Mouse (Mus musculus): ENCODE measurements around the gene Syt16. TPM values are rescaled to one million over a fixed set of nuclear protein-coding genes. Genes with fewer than 3 reads are reported as not detected.

The Syt16 gene
- polyA plus RNA-seq, 1 experiment from 2014 or later = 1.6 TPM

DNA sequence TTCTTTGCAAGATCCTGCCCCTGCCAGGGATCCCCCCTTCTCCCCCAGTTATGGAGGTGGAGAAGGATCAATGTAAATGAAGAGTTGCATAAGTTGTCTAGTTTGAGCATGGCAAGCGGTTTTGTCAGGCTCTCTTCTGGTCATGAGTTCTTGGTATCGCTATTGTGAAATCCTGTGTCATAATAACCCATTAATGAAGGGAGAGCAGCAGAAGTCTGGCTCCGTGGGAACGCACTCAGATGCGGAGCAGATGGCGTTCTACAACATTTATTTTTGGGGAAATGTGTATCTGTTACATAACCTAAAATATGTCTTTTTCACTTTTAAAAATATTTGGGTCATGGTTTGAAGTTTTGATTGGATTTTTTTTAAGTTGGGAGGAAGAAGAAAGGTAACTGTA, 304.1 kb downstream of the Syt16 start:
- no peak for ATAC-seq (ENCODE audit: insufficient read depth)
- 82% methylated on average over 6 of the region's 6 CpGs for WGBS
- Histone ChIP-seq H3K4me3 (ENCODE audit: low read depth, low read length) (no peak overlapping the region), H3K4me2 (no peak overlapping the region), H3K36me3 (ENCODE audit: insufficient read depth) (no peaks in the 10 kb centered on the region), H3K9ac (no peak overlapping the region), H3K4me1 (ENCODE audit: insufficient read depth) (no peaks in the 10 kb centered on the region), H3K27ac (ENCODE audit: low read depth) (no peak overlapping the region), H3K9me3 (ENCODE audit: low read depth, low read length) (no peaks in the 10 kb centered on the region), H3K27me3 (ENCODE audit: insufficient read depth, low read length) (no peaks in the 10 kb centered on the region)
- DNase-seq = no peak
- TF ChIP-seq CTCF (IDR thresholded peaks at IDR 0.05; ENCODE audit: low read depth) = no peak

DNA sequence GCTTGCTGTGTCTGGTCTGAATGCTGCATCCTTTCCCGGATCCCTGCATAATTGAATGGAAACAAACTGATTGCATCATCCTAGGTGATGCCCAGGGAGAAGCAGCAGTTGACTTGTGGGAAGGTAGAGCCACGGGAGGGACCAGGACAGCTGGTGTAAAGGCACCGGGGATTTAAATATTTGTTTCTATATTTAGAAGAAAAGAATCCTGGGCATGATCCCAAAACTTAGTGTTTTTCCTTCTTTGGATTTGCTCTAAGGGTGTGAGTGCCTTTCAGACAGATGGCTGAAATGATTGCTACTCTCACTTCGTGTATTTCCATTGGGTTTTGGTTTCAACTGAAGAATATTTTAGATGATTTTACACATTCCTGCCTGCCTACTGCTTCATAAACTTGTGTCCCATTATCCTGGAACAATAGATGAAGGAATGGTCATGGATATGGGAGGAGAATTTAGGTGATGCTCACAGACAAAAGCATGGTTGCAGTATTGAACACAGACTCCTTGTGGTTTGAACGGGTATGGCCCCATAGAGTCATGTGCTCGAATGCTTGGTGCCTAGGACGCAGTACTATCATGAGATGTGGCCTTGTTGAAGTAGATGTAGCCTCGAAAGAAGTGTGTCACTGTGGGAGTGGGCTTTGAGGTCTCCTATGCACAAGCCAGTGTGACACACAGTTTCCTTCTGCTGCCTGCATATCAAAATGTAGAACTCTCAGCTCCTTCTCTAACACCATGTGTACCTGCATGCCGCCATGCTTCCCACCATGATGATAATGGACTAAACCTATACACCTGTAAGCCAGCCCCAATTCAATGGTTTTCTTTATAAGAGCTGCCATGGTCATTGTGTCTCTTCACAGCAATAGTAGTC, 306.2 kb downstream of the Syt16 start:
- Histone ChIP-seq H3K27me3 (ENCODE audit: insufficient read depth, low read length) (no peaks in the 10 kb centered on the region), H3K4me1 (ENCODE audit: insufficient read depth) (no peaks in the 10 kb centered on the region), H3K36me3 (ENCODE audit: insufficient read depth) (no peaks in the 10 kb centered on the region), H3K9ac (no peak overlapping the region), H3K4me2 (no peak overlapping the region), H3K27ac (ENCODE audit: low read depth) (no peak overlapping the region), H3K9me3 (ENCODE audit: low read depth, low read length) (no peaks in the 10 kb centered on the region), H3K4me3 (ENCODE audit: low read depth, low read length) (no peak overlapping the region)
- no peak for TF ChIP-seq CTCF (IDR thresholded peaks at IDR 0.05; ENCODE audit: low read depth)
- WGBS = 66% methylated on average over 9 of the region's 9 CpGs
- DNase-seq (peak; percentile 20), ATAC-seq (ENCODE audit: insufficient read depth) (no peak)

DNA sequence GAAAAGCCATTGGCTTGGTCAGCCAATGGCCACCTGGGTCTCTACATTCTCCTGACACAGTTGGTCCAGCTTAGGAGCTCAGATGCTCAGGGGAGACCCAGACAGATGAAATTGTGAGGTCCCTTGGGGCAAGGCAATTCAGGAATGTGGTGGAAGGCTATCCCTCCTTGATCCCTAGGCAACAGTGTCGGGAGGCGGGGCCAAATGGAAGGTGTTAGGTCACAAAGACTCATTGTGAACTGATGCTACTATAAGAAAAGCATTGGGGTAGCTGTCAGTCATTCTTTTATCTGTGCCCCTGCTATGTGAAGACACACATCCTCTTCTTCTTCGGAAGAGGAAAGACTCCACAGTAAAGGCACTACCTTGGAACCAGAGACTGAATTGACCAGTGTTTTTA, 315.1 kb downstream of the Syt16 start:
- ATAC-seq (ENCODE audit: insufficient read depth) (no peak), DNase-seq (no peak)
- TF ChIP-seq CTCF (IDR thresholded peaks at IDR 0.05; ENCODE audit: low read depth) = no peak
- Histone ChIP-seq H3K36me3 (ENCODE audit: insufficient read depth) (no peaks in the 10 kb centered on the region), H3K4me2 (no peak overlapping the region), H3K27me3 (ENCODE audit: insufficient read depth, low read length) (no peaks in the 10 kb centered on the region), H3K9me3 (ENCODE audit: low read depth, low read length) (no peaks in the 10 kb centered on the region), H3K4me1 (ENCODE audit: insufficient read depth) (no peaks in the 10 kb centered on the region), H3K9ac (no peak overlapping the region), H3K27ac (ENCODE audit: low read depth) (no peak overlapping the region), H3K4me3 (ENCODE audit: low read depth, low read length) (no peak overlapping the region)
- 80% methylated on average over 3 of the region's 3 CpGs for WGBS

DNA sequence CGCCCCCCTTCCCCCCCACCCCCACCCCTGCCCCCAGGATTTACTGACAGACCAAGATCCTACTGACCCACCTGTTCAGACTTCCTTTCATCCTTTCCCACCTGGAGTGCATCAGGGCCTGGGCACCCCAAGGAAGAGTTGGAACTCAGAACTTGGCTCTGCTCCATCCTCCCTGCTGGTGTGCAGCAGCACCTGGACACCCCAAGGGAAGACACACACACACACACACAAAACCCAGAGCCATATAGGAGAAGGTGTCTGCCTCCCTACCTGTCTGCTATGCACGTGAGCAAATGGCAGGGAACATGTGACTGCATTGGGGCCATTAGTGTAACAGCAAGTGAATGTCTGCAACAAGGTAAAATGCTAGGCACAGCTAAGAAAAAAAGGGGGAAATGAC, 317.8 kb downstream of the Syt16 start:
- 45% methylated on average over 2 of the region's 2 CpGs for WGBS
- ATAC-seq (ENCODE audit: insufficient read depth) (no peak), DNase-seq (no peak)
- no peaks in the 10 kb centered on the region for H3K9me3 ChIP-seq (ENCODE audit: low read depth, low read length)
- H3K4me1 ChIP-seq (ENCODE audit: insufficient read depth) = no peaks in the 10 kb centered on the region
- no peak overlapping the region for H3K9ac ChIP-seq
- no peak for TF ChIP-seq CTCF (IDR thresholded peaks at IDR 0.05; ENCODE audit: low read depth)
- no peak overlapping the region for H3K4me2 ChIP-seq
- no peaks in the 10 kb centered on the region for H3K27me3 ChIP-seq (ENCODE audit: insufficient read depth, low read length)
- no peak overlapping the region for H3K27ac ChIP-seq (ENCODE audit: low read depth)
- H3K36me3 ChIP-seq (ENCODE audit: insufficient read depth) = no peaks in the 10 kb centered on the region
- no peak overlapping the region for H3K4me3 ChIP-seq (ENCODE audit: low read depth, low read length)

DNA sequence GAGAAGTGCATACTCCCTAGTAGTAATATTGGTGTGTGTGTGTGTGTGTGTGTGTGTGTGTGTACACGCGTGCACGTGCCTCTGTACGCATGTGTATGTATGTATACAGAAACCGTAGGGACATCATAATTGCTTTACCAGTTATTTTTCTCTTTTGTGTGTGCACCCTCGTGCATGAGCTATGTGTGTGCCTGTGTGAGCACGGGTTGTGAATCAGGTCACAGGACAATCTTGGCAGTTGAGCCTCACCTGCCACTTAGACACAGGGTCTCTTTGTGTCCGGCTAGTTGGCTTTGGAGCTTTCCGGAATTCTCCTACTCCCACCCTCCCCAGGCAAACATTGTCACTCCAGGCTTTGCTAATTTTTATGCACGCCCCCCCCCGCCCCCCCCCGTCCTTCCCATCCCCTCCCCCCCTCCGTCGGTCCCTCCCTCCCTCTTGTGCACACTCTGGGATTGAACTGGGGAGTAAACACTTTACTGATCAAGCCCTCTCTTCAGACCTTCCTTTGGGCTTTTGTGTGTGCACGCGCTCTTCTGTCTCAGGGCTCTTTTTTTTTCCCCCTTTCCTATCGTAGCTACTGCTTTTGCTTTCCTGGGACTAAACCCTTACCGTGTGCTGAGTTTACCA, 319.0 kb downstream of the Syt16 start, which contains the start of gene Gm11042:
TSS of gene Gm11042 (minus strand) at position 51 of the 630 bp plus-strand sequence.
- Histone ChIP-seq H3K36me3 (ENCODE audit: insufficient read depth) (no peaks in the 10 kb centered on the region), H3K27ac (ENCODE audit: low read depth) (peak within 1 kb of the TSS; percentile 63), H3K4me3 (ENCODE audit: low read depth, low read length) (peak within 1 kb of the TSS; percentile 47), H3K4me2 (peak within 1 kb of the TSS; percentile 67), H3K27me3 (ENCODE audit: insufficient read depth, low read length) (no peaks in the 10 kb centered on the region), H3K4me1 (ENCODE audit: insufficient read depth) (no peaks in the 10 kb centered on the region), H3K9ac (peak within 1 kb of the TSS; percentile 60), H3K9me3 (ENCODE audit: low read depth, low read length) (no peaks in the 10 kb centered on the region)
- WGBS = 32% methylated on average over 16 of the region's 18 CpGs
- peak; percentile 73 for ATAC-seq (ENCODE audit: insufficient read depth)
- DNase-seq = peak; percentile 50
- no peak for TF ChIP-seq CTCF (IDR thresholded peaks at IDR 0.05; ENCODE audit: low read depth)

DNA sequence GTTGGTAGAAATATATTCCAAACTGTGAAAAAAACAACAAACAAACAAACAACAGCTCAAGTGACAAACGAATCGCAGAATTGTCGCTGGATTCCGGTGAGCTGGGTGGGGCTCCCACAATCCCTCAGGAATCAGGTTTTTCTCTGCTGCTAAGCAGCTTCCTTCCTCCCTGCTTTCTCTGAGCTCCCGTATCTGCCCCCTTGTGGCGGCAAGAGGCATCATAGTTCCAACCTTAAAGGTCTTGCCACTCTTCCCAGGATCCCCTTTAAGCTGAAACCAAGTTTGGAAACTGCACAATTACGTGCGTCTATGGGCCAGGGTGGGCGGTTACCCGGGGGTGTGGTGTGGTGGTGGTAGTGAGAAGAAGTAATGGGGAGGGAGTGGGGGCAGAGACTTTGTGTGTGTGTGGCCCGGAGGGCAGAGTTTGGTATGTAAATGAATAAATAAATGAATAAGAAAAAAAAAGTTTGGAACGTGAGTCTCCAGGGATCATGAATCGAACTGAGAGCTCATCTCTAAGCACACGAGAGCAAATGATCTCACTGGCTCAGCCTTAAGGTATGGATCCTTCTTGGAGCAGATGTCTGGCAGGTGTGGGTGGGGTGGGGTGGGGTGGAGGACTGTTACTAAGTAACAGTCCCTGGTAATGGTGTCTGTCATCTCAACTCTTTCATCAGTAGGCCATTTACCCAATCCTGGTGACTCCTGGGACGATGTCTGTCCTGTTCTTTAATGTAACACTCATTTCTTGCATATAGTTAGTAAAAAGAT, 319.7 kb downstream of the Syt16 start:
- H3K4me2 ChIP-seq = peak overlapping the region; percentile 67
- no peaks in the 10 kb centered on the region for H3K9me3 ChIP-seq (ENCODE audit: low read depth, low read length)
- no peaks in the 10 kb centered on the region for H3K4me1 ChIP-seq (ENCODE audit: insufficient read depth)
- H3K27ac ChIP-seq (ENCODE audit: low read depth) = peak overlapping the region; percentile 63
- peak overlapping the region; percentile 47 for H3K4me3 ChIP-seq (ENCODE audit: low read depth, low read length)
- DNase-seq (peak; percentile 92), ATAC-seq (ENCODE audit: insufficient read depth) (peak; percentile 85)
- WGBS = 11% methylated on average over 15 of the region's 15 CpGs
- no peaks in the 10 kb centered on the region for H3K36me3 ChIP-seq (ENCODE audit: insufficient read depth)
- H3K27me3 ChIP-seq (ENCODE audit: insufficient read depth, low read length) = no peaks in the 10 kb centered on the region
- TF ChIP-seq CTCF (IDR thresholded peaks at IDR 0.05; ENCODE audit: low read depth) = peak; percentile 89
- H3K9ac ChIP-seq = peak overlapping the region; percentile 60

All from lung, embryonic 14.5 days (tissue).